Mouse (Mus musculus): ENCODE results near the gene Gm48552.

Gm48552 gene

DNA sequence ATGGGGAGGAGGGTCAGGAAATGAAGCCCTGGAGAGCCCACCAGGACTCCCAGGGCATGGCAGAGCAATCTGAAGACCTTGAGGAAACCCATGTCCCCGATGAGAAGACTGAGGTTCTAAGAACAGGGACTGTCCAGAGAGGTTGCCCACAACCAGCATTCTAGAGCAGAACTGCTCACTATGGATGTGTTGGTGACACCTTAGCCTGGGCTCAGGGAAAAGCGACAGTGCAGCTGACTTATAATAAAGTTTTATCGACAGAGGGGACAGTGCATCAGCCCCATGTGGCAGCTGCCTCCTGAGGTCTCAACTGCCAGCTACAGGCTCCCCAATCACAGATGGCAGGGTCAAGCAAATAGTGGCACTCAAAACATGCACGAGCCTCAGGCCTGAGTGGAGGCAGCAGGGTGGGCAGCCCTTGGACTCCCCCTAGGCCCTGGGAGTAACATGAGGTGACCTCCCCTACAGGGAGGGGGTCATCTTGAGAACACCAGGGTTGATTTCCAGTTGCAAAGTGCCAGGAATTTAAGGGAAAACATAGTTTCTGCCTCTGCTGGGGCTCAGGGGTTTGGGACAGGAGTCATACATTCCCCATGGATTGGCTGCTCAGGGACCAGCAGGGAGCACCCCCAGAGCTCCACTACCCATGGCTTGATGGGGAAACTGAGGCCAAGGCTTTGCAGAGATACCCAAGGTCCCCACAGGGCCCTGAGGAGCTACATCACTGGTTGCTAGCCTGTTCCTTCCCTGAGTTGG lies 32.4 kb downstream of the Gm48552 start:
- peak; percentile 17 to 20 for DNase-seq

DNA sequence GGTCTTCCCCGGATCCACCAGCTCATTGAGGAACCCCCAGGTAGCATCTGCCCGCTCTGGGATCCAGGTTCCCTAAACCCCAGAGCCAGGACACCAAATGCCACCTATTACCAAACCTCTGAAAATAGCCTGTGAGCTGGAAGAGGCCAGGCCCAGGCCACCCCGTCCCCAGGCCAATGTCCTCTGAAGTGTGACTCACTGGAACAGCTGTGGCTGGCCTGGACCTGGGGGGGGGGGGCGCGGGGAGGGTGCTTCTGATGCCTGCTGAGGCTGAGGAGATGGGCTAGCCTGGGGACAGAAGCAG lies 32.9 kb downstream of the Gm48552 start:
- DNase-seq, result no peak

DNA sequence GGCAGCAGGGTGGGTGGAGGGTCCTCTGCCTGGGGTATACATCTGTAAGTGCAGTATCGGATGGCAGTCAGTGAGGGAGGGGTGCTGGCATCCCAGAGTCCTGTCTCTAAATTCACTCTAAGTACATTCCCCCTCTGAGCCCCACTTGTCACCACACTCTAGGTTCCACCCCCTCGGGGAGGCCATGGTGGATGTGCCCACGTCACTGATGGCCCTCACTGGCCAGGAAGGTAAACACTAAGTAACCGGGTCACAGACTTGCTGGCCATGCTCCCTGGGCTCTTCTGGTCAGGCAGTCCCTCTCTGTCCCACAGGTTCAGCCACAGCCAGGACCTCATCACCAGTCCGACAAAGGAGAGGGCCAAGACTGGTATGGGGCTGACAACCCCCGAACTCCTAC lies 33.4 kb downstream of the Gm48552 start:
- DNase-seq, result peak; percentile 24 to 26

- DNase-seq, result peak in 1 of 2 experiments; percentile 24
Observed at GRCm38 (mm10) chr10:81422661-81423217, 33.9 kb downstream of the Gm48552 start.

DNA sequence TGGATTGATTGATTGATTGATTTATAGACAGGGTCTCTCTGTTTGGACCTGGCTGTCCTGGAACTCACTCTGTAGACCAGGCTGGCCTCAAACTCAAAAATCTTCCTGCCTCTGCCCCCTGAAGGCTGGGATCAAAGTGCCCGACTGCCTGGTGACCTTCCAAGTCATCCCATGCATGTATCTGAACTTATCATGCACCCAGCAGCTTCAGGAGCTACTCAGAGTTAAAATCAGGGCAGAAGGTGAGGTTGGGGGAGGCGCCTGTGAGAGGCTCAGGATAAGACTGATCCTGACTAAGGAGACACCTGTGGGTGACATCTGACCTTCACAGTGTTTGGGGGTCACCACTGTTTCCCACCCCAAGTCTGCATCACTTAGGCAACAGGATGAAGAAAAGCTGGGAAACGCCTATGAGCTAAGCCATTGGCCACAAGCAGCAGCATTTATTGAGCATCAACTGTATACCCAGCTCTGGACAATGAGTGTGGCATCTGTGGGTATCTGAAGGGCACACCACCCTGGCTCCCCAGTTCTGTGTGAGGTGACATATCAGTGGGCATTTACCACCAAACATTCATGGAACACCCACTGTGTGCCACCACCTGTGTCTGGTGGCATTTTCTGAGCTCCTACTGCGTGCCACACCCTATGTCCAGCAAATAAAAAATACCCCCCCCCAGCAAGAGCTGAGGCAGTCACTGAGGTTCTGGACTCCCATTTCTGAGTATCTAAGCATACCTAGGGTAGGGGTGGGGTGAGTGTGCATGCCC lies 34.9 kb downstream of the Gm48552 start:
- peak; percentile 20 to 34 for DNase-seq

DNA sequence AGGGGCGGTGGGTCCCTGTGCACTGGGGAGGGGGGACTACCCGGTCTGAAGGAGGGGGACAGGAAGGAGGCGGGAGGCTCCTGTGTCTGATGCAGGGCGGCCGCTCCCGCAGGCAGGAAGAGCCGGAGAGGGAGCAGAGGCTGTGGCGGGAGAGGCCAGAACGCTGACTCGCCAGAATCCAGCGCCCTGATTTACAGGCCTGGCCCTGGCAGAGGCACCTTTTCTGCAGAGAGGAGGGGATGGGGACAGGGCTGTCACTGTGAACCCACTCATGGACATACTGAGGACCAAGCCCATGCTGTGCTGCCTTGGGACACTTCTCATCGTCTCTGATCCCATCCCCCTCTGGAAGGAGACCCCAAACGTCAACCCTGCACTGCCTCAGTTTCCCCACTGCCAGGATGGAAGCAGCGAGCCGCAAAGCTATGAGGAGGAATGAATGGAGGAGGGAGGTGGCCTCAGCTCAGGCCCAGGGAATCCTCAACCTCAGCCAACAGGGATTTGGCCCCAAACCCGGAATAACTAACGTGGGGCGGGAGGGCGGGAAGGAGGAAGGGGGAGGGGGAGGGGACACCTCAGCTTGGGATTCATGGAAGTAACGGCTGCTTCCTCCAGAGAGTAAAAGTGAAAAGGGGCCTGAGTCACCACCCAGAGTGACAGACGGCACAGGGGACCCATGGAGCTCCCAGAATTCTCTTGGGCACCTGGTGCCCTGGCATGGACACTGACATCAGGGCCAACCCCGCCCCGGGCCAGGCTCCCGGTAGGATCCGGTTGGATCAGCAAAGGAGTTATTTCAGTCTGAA lies 35.6 kb downstream of the Gm48552 start:
- peak; percentile 84 to 86 for DNase-seq

DNA sequence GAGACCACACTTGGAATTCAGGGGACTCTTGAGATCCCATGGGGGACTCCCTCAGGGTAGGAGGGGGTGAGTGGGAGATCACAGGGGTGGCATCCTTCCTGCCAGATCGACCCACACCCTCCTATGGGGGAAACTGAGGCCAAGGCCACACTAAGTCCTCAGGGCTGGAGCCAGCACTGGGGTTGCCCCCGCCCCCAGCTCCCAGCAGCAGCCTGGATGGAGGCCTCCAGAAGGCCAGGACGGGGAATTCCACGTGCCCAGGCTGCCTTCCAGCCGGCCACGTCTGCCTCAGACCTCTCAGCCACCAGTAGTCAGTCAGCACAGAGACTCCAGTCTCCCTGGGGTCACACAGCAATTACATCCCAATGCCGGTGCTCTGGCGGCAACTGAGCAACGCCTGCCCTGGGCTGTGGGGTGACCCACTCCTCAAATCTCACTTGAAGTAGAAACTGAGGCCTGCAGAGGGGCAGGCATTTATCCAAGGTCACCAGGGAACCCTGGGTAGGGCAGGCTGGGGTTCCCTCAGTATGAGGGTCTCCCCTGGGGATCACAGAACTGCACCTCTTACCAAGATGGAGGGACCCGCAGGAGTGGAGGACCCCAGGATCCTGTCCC lies 36.5 kb downstream of the Gm48552 start:
- peak; percentile 64 to 66 for DNase-seq

GRCm38 (mm10) chr10:81426081-81426671 lies 37.4 kb downstream of the Gm48552 start:
- DNase-seq, result peak; percentile 62 to 80

DNA sequence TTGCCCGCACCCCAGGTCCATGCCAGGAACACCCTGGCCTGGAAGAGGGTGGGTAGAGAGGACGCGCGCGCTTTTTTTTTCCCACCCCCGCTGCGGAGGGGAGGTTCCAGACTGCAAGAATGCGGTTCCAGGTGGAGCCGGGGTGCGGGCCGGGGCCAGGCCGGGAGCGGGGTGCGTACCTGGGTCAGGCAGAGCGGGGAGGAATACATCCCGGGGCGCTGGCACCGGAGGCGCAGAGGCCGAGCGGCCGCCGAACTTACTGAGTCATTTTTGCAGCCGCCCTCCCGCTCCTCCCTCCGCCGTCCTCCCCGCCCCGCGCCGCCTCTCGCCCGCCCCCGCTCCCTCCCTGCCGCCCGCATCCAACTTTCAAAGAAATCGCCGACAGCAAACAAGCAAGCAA lies 38.1 kb downstream of the Gm48552 start:
- peak; percentile 79 to 80 for DNase-seq

DNA sequence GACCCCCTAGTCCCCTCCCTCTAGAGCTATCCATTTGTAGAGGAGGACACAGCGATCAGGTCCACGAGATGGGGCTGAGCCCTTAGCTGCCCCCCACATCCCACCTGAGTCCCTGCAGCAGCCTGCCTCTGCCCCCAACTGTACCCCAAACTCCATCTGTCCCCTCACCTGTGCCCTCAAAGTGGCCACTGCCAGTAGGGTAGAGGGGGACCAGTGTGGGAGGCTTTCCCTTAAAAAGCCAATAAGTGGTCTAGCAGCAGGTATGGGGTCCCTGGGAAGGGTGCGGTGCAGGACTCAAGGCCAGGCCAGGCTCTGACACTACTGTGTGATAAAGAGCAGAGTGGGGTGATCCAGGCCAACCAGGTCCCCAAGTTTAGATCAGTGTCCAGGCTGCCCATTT lies 38.5 kb downstream of the Gm48552 start:
- DNase-seq, result peak in 1 of 2 experiments; percentile 26

DNA sequence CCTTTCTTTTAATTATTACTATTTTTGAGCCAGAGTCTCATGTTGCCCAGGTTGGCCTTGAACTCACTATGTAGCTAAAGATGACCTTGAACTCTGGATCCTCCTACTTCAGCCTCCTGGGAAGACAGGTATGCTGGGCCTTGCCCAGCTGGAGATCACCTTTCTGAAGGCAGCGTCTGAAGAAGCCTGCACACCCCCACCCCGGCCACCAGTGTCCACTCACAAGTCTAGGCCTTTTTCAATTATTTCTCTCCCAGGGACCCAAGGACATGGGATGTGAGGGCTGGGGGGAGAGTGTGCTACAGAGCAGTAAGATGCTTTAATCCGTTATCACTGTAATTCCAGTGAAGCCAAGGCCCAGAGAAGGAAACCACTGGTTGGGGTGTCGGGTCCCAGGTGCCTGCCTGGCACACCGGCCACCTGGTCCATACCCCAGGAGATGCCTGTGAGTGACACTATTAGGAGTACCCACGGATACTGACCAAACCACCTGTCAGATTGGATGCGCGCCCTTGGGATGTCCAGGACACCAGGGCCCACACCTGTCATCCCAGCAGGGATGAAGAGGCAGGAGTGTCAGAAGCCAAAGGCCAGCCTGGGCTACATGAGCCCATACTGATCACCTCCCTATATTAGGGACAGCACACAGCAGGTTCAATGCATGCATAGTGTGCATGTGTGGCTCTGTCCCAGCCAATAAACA lies 39.1 kb downstream of the Gm48552 start:
- peak; percentile 59 to 64 for DNase-seq

DNA sequence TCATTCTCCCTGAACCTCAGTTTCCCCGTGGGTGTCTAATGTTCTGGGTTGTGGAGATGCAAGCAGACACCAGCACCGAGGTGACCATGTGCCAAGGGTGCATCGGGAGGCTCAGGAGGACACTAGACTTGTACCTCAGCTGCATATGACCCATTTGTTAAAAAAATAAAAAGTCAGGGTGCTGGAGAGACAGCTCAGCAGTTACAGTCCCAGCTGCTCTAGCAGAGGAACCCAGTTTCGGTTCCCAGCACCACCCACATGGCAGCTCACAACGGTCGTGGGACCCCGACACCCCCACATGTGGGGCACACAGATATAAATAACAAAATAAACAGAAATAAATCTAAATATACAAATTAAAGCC lies 39.7 kb downstream of the Gm48552 start:
- no peak for DNase-seq

GRCm38 (mm10) chr10:81429092-81429491 lies 40.3 kb downstream of the Gm48552 start:
- DNase-seq, result peak; percentile 23 to 24

DNA sequence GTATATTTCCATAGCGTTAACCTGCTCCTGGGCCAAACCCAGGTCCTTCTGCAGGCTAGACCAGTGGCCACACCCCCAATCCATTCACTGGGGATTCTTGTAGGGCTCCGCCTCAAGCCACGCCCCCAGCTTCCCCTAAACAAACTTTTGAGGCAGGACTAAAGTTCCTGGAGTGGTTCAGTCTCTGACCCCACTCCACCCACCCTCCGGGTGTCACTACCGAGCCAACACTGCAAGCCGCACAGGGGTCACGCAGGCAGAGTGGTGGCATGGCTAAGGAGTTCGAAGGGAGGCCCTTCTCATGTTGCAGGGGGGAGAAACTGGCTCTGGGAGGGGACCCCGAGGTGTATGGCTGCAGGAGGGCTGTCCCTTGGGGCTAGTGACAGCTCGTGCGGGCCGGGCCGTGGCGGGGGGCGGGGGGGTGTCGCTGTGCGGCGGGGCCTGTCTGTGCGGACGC lies 40.8 kb downstream of the Gm48552 start:
- peak; percentile 67 to 71 for DNase-seq

- DNase-seq, result peak; percentile 89 to 92
Observed at GRCm38 (mm10) chr10:81430141-81430830, 41.5 kb downstream of the Gm48552 start.

- DNase-seq, result peak; percentile 90 to 91
Observed at GRCm38 (mm10) chr10:81430831-81431525, 42.2 kb downstream of the Gm48552 start.

GRCm38 (mm10) chr10:81431526-81432168 lies 42.8 kb downstream of the Gm48552 start:
- peak; percentile 68 to 79 for DNase-seq

GRCm38 (mm10) chr10:81432169-81432867 lies 43.5 kb downstream of the Gm48552 start:
- DNase-seq, result no peak

- DNase-seq, result peak; percentile 95 to 96
Observed at GRCm38 (mm10) chr10:81432868-81433262, 44.1 kb downstream of the Gm48552 start.
